Mouse (Mus musculus) forebrain, embryonic 10.5 days (tissue): Measurements from ENCODE around the gene Mad2l2. TPM values are rescaled to one million over a fixed set of nuclear protein-coding genes. Genes with fewer than 3 reads are reported as not detected.

Experiments used
- DNase-seq: peaks from one replicate; pipeline ENCODE4 v3.0.0-alpha.2; 2017; ENCODE audit warnings: low spot score; ENCODE audit errors: extremely low spot score
- H3K27ac ChIP-seq: fragments of 300-500 bp; sonication (generic); 2 replicates; pipeline ENCODE4 v1.5.1; 2016; ENCODE audit warnings: mild to moderate bottlenecking
- H3K27me3 ChIP-seq: fragments of 300-500 bp; sonication (generic); 2 replicates; pipeline ENCODE4 v1.6.1; 2016; ENCODE audit warnings: mild to moderate bottlenecking; ENCODE audit not compliant: poor library complexity, severe bottlenecking
- H3K36me3 ChIP-seq: fragments of 300-500 bp; sonication (generic); replicated peaks from 2 replicates; pipeline ENCODE4 v1.6.1; 2016; ENCODE audit warnings: mild to moderate bottlenecking, moderate library complexity
- H3K4me1 ChIP-seq: fragments of 300-500 bp; sonication (generic); 2 replicates; pipeline ENCODE4 v1.6.1; 2016
- H3K4me3 ChIP-seq: fragments of 300-500 bp; sonication (generic); 2 replicates; pipeline ENCODE4 v1.5.1; 2016; ENCODE audit warnings: mild to moderate bottlenecking, moderate library complexity
- H3K9me3 ChIP-seq: fragments of 300-500 bp; sonication (generic); 2 replicates; pipeline ENCODE4 v1.6.1; 2016; ENCODE audit warnings: mild to moderate bottlenecking, moderate library complexity
- WGBS: fragments of 180-500 bp; shearing (Covaris S2); methylation state at CpG from one replicate; pipeline ENCODE4 v1.1.7; 2016; 5-methylcytosine and 5-hydroxymethylcytosine counted together
- polyA plus RNA-seq: library from polyadenylated mRNA; unstranded; fragments of >200 nt; fragmentation: Nextera tagmentation; extraction: Ambion mirVana; gene quantifications from 2 replicates; pipeline ENCODE4 v1.2.1, GENCODE M21; 2016

Mad2l2 gene
- polyA plus RNA-seq, 1 experiment from 2014 or later = 61.8 TPM

DNA sequence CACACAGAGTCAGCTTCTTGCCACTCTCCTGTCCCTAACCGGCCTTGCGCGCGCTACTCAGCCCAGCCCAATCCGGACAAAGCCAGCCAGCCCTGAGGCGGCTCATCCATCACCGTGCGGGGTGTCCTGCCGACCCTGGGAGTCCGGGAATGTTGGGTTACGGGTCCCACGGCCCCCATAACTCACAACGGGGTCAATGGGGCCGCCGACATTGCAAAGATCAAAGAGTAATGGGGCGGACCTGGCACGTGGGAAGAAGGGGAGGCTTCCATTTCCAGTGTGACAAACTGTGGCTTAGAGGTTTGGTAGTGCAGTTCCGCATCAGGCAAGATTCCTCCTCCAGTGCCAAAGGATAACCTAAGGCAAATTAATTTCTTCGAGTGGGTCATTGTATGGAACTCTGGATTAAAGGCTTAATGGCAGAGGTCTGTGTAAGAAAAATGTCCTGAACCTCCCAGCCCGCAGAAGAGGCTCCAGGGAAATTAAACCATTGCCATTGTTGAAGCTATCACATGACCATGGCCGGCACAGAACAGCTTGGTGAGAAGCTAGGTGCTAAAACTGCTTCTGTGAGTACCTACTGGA, 1.4 kb downstream of the Mad2l2 start:
- Histone ChIP-seq H3K36me3 (peaks cover 3% of the 10 kb centered on the region; the same call in 1 of the 2 replicates), H3K4me3 (peak overlapping the region; percentile 78), H3K27ac (peak overlapping the region; percentile 99), H3K27me3 (peaks cover 56% of the 10 kb centered on the region), H3K4me1 (peaks cover 43% of the 10 kb centered on the region), H3K9me3 (0 out of 2 replicates have a peak, but pooled peaks cover 3% of the 10 kb centered on the region)
- WGBS = under 1% methylated on average over 21 of the region's 21 CpGs
- DNase-seq = peak; percentile 76

DNA sequence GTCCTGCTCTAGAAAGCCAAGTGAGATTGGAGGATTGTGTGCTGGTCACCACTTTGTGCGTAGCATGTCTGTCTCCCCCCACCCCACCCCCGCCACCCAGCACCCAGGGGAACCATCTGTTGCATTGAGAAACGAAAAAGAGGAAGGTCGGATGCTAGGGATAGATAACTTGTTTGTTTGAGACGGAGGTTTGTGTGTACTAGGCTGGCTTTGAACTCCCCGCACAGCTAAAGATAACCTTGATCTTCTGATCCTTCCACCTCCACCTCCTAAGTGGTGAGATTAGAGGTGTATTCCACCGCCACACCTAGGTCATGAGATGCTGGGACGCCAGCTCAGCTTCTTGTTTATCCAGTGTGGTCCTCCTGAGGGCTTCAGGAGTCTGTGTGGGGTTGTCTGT, 4.8 kb downstream of the Mad2l2 start:
- H3K36me3 ChIP-seq = peaks cover 3% of the 10 kb centered on the region; the same call in 1 of the 2 replicates
- 0 out of 2 replicates have a peak, but pooled peaks cover 3% of the 10 kb centered on the region for H3K9me3 ChIP-seq
- no peak for DNase-seq
- peaks cover 34% of the 10 kb centered on the region for H3K4me1 ChIP-seq
- no peak overlapping the region for H3K27ac ChIP-seq
- H3K27me3 ChIP-seq = peaks cover 57% of the 10 kb centered on the region
- 87% methylated on average over 8 of the region's 8 CpGs for whole genome bisulfite sequencing
- no peak overlapping the region for H3K4me3 ChIP-seq

DNA sequence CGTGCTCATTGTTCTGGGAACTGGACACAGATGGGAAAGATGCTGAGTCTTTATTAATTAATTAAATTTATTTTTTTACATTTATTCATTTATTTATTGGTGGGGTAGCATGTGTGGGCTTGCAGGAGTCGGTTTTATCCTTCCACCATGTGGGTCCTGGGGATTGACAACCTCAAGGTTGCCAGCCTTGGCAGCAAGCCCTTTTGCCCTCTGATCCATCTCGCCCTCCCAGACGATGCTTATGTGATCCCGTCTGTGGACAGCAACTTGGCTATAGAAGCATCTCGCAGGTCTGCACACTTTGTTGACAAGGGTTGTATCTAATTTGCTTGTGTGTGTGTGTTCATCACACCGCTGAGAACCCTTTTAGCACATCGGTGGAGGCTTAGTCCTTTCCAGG, 7.3 kb downstream of the Mad2l2 start:
- no peak overlapping the region for H3K27ac ChIP-seq
- H3K36me3 ChIP-seq = peaks cover 3% of the 10 kb centered on the region; the same call in 1 of the 2 replicates
- H3K4me1 ChIP-seq = peaks cover 20% of the 10 kb centered on the region
- 70% methylated on average over 8 of the region's 8 CpGs for WGBS
- no peak overlapping the region for H3K4me3 ChIP-seq
- peaks cover 32% of the 10 kb centered on the region for H3K27me3 ChIP-seq
- no peak for DNase-seq
- H3K9me3 ChIP-seq = 0 out of 2 replicates have a peak, but pooled peaks cover 3% of the 10 kb centered on the region

GRCm38 (mm10) chr4:148139767-148140097, 9.5 kb downstream of the Mad2l2 start:
- under 1% methylated on average over 12 of the region's 12 CpGs for WGBS
- H3K36me3 ChIP-seq = peaks cover 19% of the 10 kb centered on the region
- peak overlapping the region; percentile 91 for H3K27ac ChIP-seq
- peaks cover 29% of the 10 kb centered on the region for H3K27me3 ChIP-seq
- peak overlapping the region; percentile 78 for H3K4me3 ChIP-seq
- H3K4me1 ChIP-seq = peaks cover 20% of the 10 kb centered on the region
- H3K9me3 ChIP-seq = no peaks in the 10 kb centered on the region
- no peak for DNase-seq

DNA sequence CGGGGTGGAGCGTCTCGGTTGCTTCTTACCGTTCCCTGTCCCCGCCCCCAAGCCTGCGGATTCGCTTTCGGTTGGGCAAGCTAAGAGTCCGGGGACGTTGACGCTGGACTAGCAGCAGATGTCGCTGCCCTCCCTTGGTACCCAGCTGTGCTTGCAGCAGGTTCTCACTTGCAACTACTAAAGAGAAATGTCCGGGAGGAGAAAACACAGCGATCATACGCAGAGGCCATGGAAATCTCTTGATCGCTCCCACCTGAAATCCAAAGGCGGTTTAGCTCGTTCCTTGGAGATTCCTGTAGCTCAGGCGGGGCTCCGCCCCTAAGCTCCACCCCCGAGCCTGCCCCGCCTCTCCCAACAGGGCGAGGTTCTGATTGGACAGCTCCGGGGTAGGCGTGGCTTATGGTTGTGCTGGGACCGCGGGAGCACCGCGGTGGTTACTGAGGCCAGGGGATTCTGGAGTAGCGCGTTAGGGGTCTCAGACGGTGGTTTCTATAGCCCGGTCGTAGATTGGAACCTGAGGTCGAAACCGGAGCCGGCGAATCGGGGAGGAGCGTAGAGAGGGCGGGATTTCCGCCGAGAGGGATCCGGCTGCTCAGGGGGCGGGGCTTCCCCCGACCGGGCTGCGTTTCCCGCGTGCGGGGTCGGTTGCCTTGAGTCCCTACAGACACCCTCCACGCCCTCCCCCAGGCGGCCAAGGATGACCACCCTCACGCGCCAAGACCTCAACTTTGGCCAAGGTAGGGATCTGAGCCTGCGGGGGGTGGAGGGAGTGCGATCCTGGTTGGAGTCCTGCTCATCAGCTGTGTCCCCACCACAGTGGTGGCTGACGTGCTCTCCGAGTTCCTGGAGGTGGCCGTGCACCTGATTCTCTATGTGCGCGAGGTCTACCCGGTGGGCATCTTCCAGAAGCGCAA, 10.2 kb downstream of the Mad2l2 start:
- under 1% methylated on average over 65 of the region's 65 CpGs for WGBS
- Histone ChIP-seq H3K4me1 (peaks cover 20% of the 10 kb centered on the region), H3K9me3 (no peaks in the 10 kb centered on the region), H3K4me3 (peak overlapping the region; percentile 78), H3K27ac (peak overlapping the region; percentile 91), H3K27me3 (peaks cover 29% of the 10 kb centered on the region), H3K36me3 (peaks cover 25% of the 10 kb centered on the region)
- peak; percentile 96 for DNase-seq

GRCm38 (mm10) chr4:148143721-148144120, 13.5 kb downstream of the Mad2l2 start:
- H3K9me3 ChIP-seq = no peaks in the 10 kb centered on the region
- H3K27me3 ChIP-seq = peaks cover 9% of the 10 kb centered on the region
- 91% methylated on average over 5 of the region's 5 CpGs for WGBS
- H3K4me1 ChIP-seq = peaks cover 20% of the 10 kb centered on the region
- H3K27ac ChIP-seq = no peak overlapping the region
- no peak for DNase-seq
- H3K36me3 ChIP-seq = peaks cover 57% of the 10 kb centered on the region
- H3K4me3 ChIP-seq = no peak overlapping the region

- peaks cover 65% of the 10 kb centered on the region for H3K36me3 ChIP-seq
- WGBS = 72% methylated on average over 2 of the region's 2 CpGs
- no peak for DNase-seq
Measured at GRCm38 (mm10) chr4:148147714-148148113, 17.5 kb downstream of the Mad2l2 start.

DNA sequence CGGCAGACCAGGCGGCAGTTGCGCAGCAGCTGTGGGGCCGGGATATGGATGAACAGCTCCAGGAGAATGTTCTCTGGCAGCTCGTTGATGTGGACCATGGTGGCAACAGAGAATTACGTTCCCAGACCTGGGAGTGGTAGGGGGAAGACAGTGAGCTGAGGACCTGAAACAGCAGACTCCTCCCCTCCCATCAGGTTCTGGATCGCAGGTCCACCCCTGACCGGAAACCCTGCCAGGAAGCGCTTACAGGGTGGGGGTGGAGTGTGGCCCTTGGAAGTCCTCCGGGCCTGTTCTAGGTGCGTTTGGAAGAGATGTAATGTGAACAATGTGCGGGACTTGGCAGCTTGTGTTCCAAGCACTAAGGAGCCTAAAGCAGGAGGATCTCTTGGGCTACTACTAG, 19.4 kb downstream of the Mad2l2 start:
- Histone ChIP-seq H3K27ac (0 out of 2 replicates have a peak overlapping the region, but pooled peaks have one; percentile 35), H3K27me3 (0 out of 2 replicates have a peak, but pooled peaks cover 9% of the 10 kb centered on the region), H3K36me3 (peaks cover 66% of the 10 kb centered on the region), H3K4me3 (peak overlapping the region; percentile 18; the same call in 1 of the 2 replicates), H3K4me1 (peaks cover 28% of the 10 kb centered on the region), H3K9me3 (no peaks in the 10 kb centered on the region)
- DNase-seq = no peak
- 66% methylated on average over 12 of the region's 12 CpGs for WGBS

More at GRCm38 (mm10) chr4:148147714-148148113, 17.5 kb downstream of the Mad2l2 start:
- Histone ChIP-seq H3K27ac (no peak overlapping the region), H3K4me1 (peaks cover 28% of the 10 kb centered on the region), H3K9me3 (no peaks in the 10 kb centered on the region), H3K4me3 (no peak overlapping the region), H3K27me3 (0 out of 2 replicates have a peak, but pooled peaks cover 8% of the 10 kb centered on the region)

DNA sequence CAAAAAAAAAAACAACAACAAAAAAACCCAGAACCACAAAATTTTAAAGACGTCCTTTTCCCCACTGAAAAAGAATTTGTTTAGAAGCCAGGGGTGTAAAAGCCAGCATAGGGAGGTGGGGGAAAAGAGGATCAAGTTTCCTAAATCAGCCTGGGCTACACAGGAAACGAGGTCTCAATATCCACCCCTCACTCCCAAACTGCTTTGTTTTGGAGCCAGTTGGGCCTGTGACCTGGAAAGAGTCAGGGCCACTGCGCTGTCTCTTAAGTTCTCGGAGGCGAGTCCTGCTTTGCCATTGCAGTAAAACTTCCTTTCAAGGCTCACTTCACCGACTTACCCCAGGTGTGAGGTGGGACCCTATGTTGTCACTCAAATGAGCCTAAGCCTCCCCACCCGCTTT, 20.1 kb downstream of the Mad2l2 start:
- WGBS = 46% methylated on average over 7 of the region's 7 CpGs
- no peaks in the 10 kb centered on the region for H3K9me3 ChIP-seq
- peak overlapping the region; percentile 35; the same call in 1 of the 2 replicates for H3K27ac ChIP-seq
- DNase-seq = no peak
- no peak overlapping the region for H3K4me3 ChIP-seq
- 0 out of 2 replicates have a peak, but pooled peaks cover 9% of the 10 kb centered on the region for H3K27me3 ChIP-seq
- H3K36me3 ChIP-seq = peaks cover 66% of the 10 kb centered on the region
- H3K4me1 ChIP-seq = peaks cover 28% of the 10 kb centered on the region

DNA sequence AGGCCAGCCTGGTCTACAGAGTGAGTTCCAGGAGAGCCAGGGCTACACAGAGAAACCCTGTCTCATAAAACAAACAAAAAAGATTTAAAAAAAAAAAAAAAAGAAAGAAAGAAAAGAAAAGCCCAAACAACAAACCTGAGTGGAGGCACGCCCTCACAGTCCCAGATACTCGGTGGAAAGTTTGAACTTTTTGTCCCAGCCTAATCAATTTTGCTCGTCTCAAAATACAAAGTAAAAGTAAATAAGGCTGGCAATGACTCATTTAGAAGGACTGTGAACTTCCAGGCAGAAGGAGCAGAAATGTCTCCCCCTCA, 20.7 kb downstream of the Mad2l2 start:
- no peaks in the 10 kb centered on the region for H3K9me3 ChIP-seq
- DNase-seq = no peak
- 71% methylated on average over 3 of the region's 3 CpGs for WGBS
- 0 out of 2 replicates have a peak, but pooled peaks cover 9% of the 10 kb centered on the region for H3K27me3 ChIP-seq
- H3K4me3 ChIP-seq = peak overlapping the region; percentile 76
- peaks cover 28% of the 10 kb centered on the region for H3K4me1 ChIP-seq
- peaks cover 66% of the 10 kb centered on the region for H3K36me3 ChIP-seq
- H3K27ac ChIP-seq = peak overlapping the region; percentile 91

GRCm38 (mm10) chr4:148151267-148152168, 21.3 kb downstream of the Mad2l2 start, which contains the start of gene Fbxo6:
TSS of gene Fbxo6 (minus strand) at chr4:148152140.
- peaks cover 66% of the 10 kb centered on the region for H3K36me3 ChIP-seq
- WGBS = 3% methylated on average over 61 of the region's 67 CpGs

GRCm38 (mm10) chr4:148152547-148152946, 22.4 kb downstream of the Mad2l2 start:
- peaks cover 28% of the 10 kb centered on the region for H3K4me1 ChIP-seq
- 84% methylated on average over 5 of the region's 5 CpGs for WGBS
- no peaks in the 10 kb centered on the region for H3K9me3 ChIP-seq
- H3K27ac ChIP-seq = no peak overlapping the region
- no peak for DNase-seq
- H3K36me3 ChIP-seq = peaks cover 66% of the 10 kb centered on the region
- H3K27me3 ChIP-seq = 0 out of 2 replicates have a peak, but pooled peaks cover 9% of the 10 kb centered on the region
- H3K4me3 ChIP-seq = no peak overlapping the region

More at GRCm38 (mm10) chr4:148151267-148152168, 21.3 kb downstream of the Mad2l2 start, which contains the start of gene Fbxo6:
- Histone ChIP-seq H3K27ac (peak within 1 kb of the TSS; percentile 91), H3K4me3 (peak within 1 kb of the TSS; percentile 76), H3K9me3 (no peaks in the 10 kb centered on the region), H3K4me1 (peaks cover 28% of the 10 kb centered on the region), H3K27me3 (0 out of 2 replicates have a peak, but pooled peaks cover 9% of the 10 kb centered on the region)
- DNase-seq = peak; percentile 85
